Mouse (Mus musculus) urinary bladder, postnatal 10 days (tissue): ENCODE measurements around the gene Ccdc187.

Experiments used
- DNase-seq: peaks from one replicate; pipeline ENCODE4 v3.0.0; 2022; ENCODE audit warnings: low spot score

Gene Ccdc187

DNA sequence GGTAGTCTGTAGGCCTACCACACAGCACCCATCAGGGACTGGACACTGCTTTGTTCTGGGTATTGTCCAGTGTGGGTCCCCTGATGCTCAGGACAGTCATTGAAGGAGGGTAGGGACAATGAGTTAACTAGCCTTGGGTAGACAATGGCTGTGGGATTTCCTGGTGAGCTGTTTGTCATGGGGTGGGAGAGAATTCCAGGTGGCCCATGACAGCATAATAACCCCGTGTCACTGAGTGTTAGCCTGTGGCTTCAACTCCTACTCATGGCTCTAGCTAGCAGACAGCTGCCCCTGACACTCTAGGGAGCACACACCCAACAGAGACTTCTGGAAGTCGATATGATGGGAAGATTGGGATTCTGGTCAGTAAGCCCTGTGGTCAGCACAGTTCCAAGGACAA is at the start of gene Ccdc187:
Ccdc187 (minus strand) TSS at position 101 of the 400 bp plus-strand sequence.
- no peak for DNase-seq

GRCm38 (mm10) chr2:26342609-26343490 is 48.5 kb upstream of the Ccdc187 start:
- no peak for DNase-seq

GRCm38 (mm10) chr2:26342044-26342443 is 47.7 kb upstream of the Ccdc187 start:
- peak; percentile 29 for DNase-seq

GRCm38 (mm10) chr2:26341510-26341981 is 47.2 kb upstream of the Ccdc187 start:
- DNase-seq = no peak

- DNase-seq = no peak
These were observed 44.8 kb upstream of the Ccdc187 start for GRCm38 (mm10) chr2:26339204-26339551.

- no peak for DNase-seq
These were observed 44.2 kb upstream of the Ccdc187 start for GRCm38 (mm10) chr2:26338302-26339203.

DNA sequence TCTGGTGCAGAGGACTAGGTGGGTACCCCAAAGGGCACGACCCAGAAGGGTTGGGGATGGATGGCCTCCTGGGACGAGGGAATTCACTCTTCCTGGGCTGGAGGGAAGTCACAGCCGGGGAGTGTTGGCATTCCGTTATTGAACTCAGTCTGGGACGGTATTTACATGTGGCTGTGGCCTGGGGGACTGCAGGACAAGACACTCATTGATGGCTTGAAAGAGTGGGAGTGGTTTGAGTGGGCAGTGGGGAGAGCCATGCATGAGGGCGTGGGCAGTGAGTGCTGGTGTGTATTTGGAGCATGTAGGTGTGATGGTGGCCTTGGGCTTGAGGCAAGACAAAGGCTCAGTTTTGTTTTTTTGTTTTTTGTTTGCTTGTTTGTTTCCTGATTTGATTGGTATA is 36.3 kb upstream of the Ccdc187 start:
- DNase-seq = no peak

- no peak for DNase-seq
These were observed 35.7 kb upstream of the Ccdc187 start for GRCm38 (mm10) chr2:26330056-26330468.

- DNase-seq = no peak
These were observed 35.0 kb upstream of the Ccdc187 start for GRCm38 (mm10) chr2:26329402-26329801.

DNA sequence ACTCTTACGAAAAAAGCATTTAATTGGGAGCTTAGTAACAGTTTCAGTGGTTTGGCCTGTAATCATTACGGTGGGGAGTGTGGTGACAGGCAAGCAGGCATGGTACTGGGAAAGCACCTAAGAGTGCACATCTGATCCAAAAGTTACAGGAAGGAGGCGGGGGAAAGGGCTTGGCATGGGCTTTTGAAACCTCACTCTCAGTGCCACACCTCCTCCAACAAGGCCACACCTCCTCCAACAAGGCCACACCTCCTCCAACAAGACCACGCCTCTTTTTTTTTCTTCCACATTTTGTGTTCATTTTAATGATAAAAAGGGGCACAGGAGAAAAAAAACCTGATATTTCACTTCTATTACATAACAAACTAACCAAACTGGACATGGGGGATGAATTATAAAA is 33.5 kb upstream of the Ccdc187 start:
- DNase-seq = no peak

- DNase-seq = no peak
These were observed 31.2 kb upstream of the Ccdc187 start for GRCm38 (mm10) chr2:26325386-26326181.

GRCm38 (mm10) chr2:26324917-26325316 is 30.6 kb upstream of the Ccdc187 start:
- no peak for DNase-seq

- DNase-seq = no peak
These were observed 29.4 kb upstream of the Ccdc187 start for GRCm38 (mm10) chr2:26323589-26324325.

DNA sequence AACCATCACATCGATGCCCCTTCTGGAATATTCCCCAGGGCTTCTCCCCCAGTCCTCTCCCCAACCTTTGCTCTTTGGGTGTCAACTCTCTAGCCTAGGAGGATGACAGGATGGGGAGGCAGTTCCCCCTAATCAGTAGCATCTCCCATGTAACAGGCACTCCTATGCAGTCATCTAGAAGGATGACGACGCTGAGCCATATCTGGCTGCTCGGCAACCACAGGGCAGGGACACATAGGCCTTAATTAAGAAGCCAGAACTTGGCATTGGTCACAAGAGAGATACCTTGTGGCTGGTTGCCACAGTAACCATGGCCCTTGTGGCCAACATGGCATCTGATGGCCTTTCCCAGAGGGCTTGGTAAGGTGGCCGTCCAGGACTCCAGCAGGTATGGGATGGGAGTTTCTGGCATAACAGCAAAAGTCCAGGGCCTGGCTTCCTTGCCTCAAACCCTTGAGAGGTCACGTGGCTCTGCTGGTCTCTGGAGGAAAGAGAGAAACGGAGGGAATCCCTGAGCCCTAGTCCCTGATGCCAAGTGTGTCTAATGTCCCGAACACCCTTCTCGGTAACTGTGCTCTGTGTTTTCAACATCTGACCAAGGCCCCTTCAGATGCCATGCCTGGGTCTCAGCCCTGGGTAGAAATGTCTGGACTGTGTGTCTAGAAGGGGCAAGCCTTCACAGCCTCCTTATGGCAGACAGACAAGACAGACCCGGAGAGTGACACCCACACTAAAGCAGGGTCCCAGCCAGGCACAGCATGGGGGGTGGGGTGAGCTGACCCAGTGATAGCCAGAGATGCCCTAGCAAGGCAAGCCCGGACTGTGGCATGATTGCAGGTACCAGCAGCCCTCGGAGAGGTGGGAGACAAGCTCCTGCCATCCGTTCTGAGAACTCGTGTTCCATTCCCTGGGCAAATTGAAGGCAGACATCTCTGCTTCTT is 26.2 kb upstream of the Ccdc187 start:
- no peak for DNase-seq

- no peak for DNase-seq
These were observed 25.3 kb upstream of the Ccdc187 start for GRCm38 (mm10) chr2:26319519-26320244.

- DNase-seq = no peak
These were observed 24.8 kb upstream of the Ccdc187 start for GRCm38 (mm10) chr2:26319109-26319508.

GRCm38 (mm10) chr2:26317991-26318672 is 23.8 kb upstream of the Ccdc187 start:
- no peak for DNase-seq

- no peak for DNase-seq
These were observed 23.0 kb upstream of the Ccdc187 start for GRCm38 (mm10) chr2:26317371-26317770.
